Mouse (Mus musculus): ENCODE measurements around the gene Plekho2. TPM values are rescaled to one million over a fixed set of nuclear protein-coding genes. Genes with fewer than 3 reads are reported as not detected.
A peak's percentile ranks its signal among the peaks of the same experiment; 100 is the strongest.

The Plekho2 gene
- 10.0 and 10.6 TPM in 2 replicates for polyA plus RNA-seq (2016; fragmentation: Nextera tagmentation; extraction: Ambion mirVana)

GRCm38 (mm10) chr9:65579781-65580371 lies at the start of gene Plekho2:
Plekho2 (minus strand) TSS chr9:65580040.
- H3K9me3 ChIP-seq: no peaks in the 10 kb centered on the region
- WGBS: under 1% methylated on average over 42 of the region's 45 CpGs
- no peaks in the 10 kb centered on the region for H3K27me3 ChIP-seq
- H3K36me3 ChIP-seq: no peaks in the 10 kb centered on the region
- peak within 1 kb of the TSS; percentile 66 for H3K4me2 ChIP-seq (replicated peaks)
- H3K4me1 ChIP-seq: peaks cover 42% of the 10 kb centered on the region
- peak within 1 kb of the TSS; percentile 65 for H3K9ac ChIP-seq (replicated peaks)
- peak within 1 kb of the TSS; percentile 79 for H3K27ac ChIP-seq (replicated peaks)
- H3K4me3 ChIP-seq: peak within 1 kb of the TSS; percentile 58
- peak; percentile 93 for ATAC-seq (ENCODE audit: low FRiP score, low read depth)

DNA sequence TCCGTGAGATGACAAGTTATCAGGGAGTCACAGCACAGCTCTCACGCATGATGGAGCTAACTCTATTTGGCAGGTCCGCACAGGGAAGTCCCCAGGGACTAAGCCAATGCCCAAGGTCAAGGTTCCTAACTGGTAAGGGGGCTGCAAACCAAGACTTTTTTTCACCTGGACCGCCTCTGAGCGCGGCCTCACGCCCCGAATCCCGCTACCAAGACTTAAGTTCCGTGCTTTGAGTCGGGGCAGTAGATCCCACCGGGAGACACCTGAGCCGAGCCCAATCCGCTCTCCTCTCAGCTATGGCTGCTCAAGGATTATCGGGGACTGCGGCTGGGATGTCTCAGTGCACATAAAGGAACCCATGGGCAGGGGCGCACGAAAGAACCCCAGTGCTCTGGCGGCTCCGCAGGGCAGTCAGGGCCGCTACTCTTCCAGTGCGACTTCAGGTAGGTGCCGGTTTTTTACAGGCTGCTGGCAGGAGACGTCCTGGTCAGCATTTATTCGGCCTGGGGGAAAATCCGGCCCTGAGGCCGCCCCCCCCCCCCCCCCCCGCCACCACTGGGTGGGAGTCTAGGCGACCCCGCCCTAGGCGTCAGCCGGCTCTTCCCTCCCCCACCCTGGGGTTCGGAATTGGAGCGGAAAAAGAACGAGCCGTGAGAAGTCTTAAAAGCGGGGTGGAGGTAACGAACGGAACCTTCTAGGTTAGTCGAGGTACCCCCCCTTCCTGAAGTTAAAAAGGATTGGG lies 49.4 kb upstream of the Plekho2 start, which contains the start of gene Rbpms2:
Rbpms2 (plus strand) TSS at position 624 of the 742 bp plus-strand sequence.
- peak within 1 kb of the TSS; percentile 57 for H3K4me3 ChIP-seq
- H3K27ac ChIP-seq (replicated peaks): no peak within 1 kb of the TSS
- peak within 1 kb of the TSS; percentile 93 for H3K4me2 ChIP-seq (replicated peaks)
- H3K4me1 ChIP-seq: peaks cover 18% of the 10 kb centered on the region
- no peaks in the 10 kb centered on the region for H3K36me3 ChIP-seq
- H3K27me3 ChIP-seq: peaks cover 74% of the 10 kb centered on the region
- peak within 1 kb of the TSS; percentile 70 for H3K9ac ChIP-seq (replicated peaks)
- WGBS: 2% methylated on average over 39 of the region's 40 CpGs
- ATAC-seq (ENCODE audit: low FRiP score, low read depth): no peak
- no peaks in the 10 kb centered on the region for H3K9me3 ChIP-seq

DNA sequence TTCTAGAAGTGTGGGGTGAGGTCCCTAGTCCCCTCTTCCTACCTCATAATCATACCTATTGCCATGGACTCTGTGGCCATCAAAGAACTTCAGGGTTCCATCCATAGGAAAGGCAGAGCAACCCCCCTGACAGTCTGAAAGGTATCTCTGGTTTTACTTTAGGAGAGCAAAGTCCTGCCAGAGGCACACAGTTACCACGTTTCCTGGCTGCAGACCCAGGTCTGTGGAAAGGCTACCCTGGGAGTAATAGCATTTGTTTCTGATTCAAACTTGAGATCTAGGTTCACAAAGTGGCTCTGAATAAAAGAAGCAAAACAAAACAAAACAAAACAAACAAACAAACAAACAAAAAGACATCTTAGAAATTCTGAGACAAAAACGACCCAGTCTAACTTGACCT lies 44.4 kb upstream of the Plekho2 start:
- Histone ChIP-seq H3K27me3 (peaks cover 30% of the 10 kb centered on the region), H3K4me2 (replicated peaks) (no peak overlapping the region), H3K9ac (replicated peaks) (no peak overlapping the region), H3K9me3 (no peaks in the 10 kb centered on the region), H3K4me3 (no peak overlapping the region), H3K27ac (replicated peaks) (no peak overlapping the region), H3K4me1 (peaks cover 4% of the 10 kb centered on the region), H3K36me3 (no peaks in the 10 kb centered on the region)
- no peak for ATAC-seq (ENCODE audit: low FRiP score, low read depth)
- 71% methylated on average over 2 of the region's 2 CpGs for WGBS

DNA sequence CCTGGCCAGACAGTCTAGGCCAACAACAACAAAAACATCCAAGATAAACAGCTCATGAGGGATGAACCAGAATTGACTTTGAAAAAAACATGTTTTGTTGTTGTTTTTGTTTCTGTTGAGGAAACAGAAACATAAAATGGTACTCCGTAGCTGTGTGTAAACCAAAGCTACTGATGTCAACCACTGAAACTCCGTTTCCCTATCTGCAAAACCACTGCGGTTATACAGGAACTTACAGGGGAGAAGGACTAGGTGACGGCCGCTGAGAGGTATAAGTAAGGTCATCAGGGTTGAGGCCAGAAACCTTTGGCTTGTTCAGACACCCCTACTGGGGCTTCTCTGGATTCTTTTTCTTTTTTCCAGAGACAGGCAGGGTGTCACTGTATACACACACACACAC lies 43.0 kb upstream of the Plekho2 start:
- H3K4me2 ChIP-seq (replicated peaks): no peak overlapping the region
- no peaks in the 10 kb centered on the region for H3K36me3 ChIP-seq
- no peak for ATAC-seq (ENCODE audit: low FRiP score, low read depth)
- H3K9ac ChIP-seq (replicated peaks): no peak overlapping the region
- no peak overlapping the region for H3K4me3 ChIP-seq
- no peak overlapping the region for H3K27ac ChIP-seq (replicated peaks)
- no peaks in the 10 kb centered on the region for H3K9me3 ChIP-seq
- H3K4me1 ChIP-seq: no peaks in the 10 kb centered on the region
- H3K27me3 ChIP-seq: peaks cover 18% of the 10 kb centered on the region
- WGBS: 88% methylated on average over 5 of the region's 5 CpGs

- Histone ChIP-seq H3K9me3 (no peaks in the 10 kb centered on the region), H3K4me2 (replicated peaks) (no peak overlapping the region), H3K9ac (replicated peaks) (no peak overlapping the region), H3K27ac (replicated peaks) (no peak overlapping the region), H3K4me3 (no peak overlapping the region), H3K27me3 (peaks cover 9% of the 10 kb centered on the region), H3K4me1 (no peaks in the 10 kb centered on the region), H3K36me3 (no peaks in the 10 kb centered on the region)
- no peak for ATAC-seq (ENCODE audit: low FRiP score, low read depth)
- WGBS: 90% methylated on average over 2 of the region's 2 CpGs
Measured at GRCm38 (mm10) chr9:65621666-65622065, 41.8 kb upstream of the Plekho2 start.

GRCm38 (mm10) chr9:65621196-65621595 lies 41.4 kb upstream of the Plekho2 start:
- H3K4me1 ChIP-seq: no peaks in the 10 kb centered on the region

GRCm38 (mm10) chr9:65619311-65619710 lies 39.5 kb upstream of the Plekho2 start:
- Histone ChIP-seq H3K4me1 (no peaks in the 10 kb centered on the region), H3K4me3 (no peak overlapping the region), H3K9me3 (no peaks in the 10 kb centered on the region), H3K36me3 (no peaks in the 10 kb centered on the region), H3K4me2 (replicated peaks) (no peak overlapping the region), H3K27me3 (no peaks in the 10 kb centered on the region), H3K27ac (replicated peaks) (no peak overlapping the region), H3K9ac (replicated peaks) (no peak overlapping the region)
- WGBS: 68% methylated on average over 3 of the region's 3 CpGs
- ATAC-seq (ENCODE audit: low FRiP score, low read depth): no peak

More at GRCm38 (mm10) chr9:65621196-65621595, 41.4 kb upstream of the Plekho2 start:
- no peak for ATAC-seq (ENCODE audit: low FRiP score, low read depth)
- no peak overlapping the region for H3K9ac ChIP-seq (replicated peaks)
- H3K9me3 ChIP-seq: no peaks in the 10 kb centered on the region
- no peak overlapping the region for H3K4me2 ChIP-seq (replicated peaks)
- H3K4me3 ChIP-seq: no peak overlapping the region
- H3K27ac ChIP-seq (replicated peaks): no peak overlapping the region
- WGBS: 89% methylated on average over 4 of the region's 4 CpGs
- no peaks in the 10 kb centered on the region for H3K36me3 ChIP-seq
- peaks cover 6% of the 10 kb centered on the region for H3K27me3 ChIP-seq

DNA sequence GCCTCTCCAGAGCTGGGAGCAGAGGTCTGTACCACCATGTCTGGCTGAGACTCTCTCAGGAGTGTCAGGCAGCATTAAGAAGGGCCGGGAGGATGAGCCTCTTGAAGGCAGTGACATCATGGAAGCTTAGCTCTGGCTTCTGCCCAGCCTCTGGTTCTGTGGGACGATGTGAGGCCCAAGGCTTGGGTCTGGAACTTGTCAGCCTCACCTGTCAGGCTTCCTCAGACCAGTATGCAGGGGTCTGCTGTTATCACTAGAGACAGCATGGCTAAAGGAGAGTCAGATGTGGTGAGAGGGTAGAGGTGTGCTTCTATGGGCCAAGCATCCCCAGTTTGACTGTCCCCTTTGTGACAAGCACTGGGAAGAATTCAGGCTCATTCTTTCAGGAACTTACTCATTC lies 33.3 kb upstream of the Plekho2 start:
- 64% methylated on average over 2 of the region's 2 CpGs for WGBS
- no peak overlapping the region for H3K4me2 ChIP-seq (replicated peaks)
- H3K27ac ChIP-seq (replicated peaks): no peak overlapping the region
- H3K4me3 ChIP-seq: no peak overlapping the region
- no peaks in the 10 kb centered on the region for H3K36me3 ChIP-seq
- no peak for ATAC-seq (ENCODE audit: low FRiP score, low read depth)
- no peaks in the 10 kb centered on the region for H3K4me1 ChIP-seq
- H3K27me3 ChIP-seq: 0 out of 2 replicates have a peak, but pooled peaks cover 2% of the 10 kb centered on the region
- no peaks in the 10 kb centered on the region for H3K9me3 ChIP-seq
- H3K9ac ChIP-seq (replicated peaks): no peak overlapping the region

DNA sequence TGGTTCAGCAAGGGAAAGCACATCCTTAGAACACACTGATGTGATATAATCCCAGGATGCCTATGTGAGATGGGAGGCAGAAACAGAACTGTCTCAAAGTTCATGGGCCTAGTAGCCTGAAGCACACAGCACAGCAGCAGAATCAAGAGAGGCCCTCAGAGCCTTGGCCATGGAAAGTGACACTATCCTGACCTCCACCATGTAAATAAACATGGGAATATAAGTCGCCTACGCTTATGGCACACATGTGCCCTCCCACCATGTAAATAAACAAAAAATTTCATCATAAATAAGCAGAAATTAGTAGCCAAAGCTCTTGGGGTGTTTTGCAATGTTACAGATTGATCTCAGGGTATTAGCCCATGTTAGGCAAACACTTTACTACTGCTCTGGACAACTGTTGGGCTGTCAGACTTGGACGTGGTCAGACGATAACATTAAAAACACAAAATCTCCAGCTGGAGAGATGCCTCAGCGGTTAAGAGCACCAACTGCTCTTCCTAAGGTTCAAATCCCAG lies 32.2 kb upstream of the Plekho2 start:
- Histone ChIP-seq H3K36me3 (no peaks in the 10 kb centered on the region), H3K4me3 (no peak overlapping the region), H3K27me3 (peaks cover 8% of the 10 kb centered on the region; the same call in 1 of the 2 replicates), H3K27ac (replicated peaks) (no peak overlapping the region), H3K9ac (replicated peaks) (no peak overlapping the region), H3K4me1 (no peaks in the 10 kb centered on the region), H3K9me3 (no peaks in the 10 kb centered on the region), H3K4me2 (replicated peaks) (no peak overlapping the region)
- no peak for ATAC-seq (ENCODE audit: low FRiP score, low read depth)
- 93% methylated on average over 5 of the region's 5 CpGs for WGBS

- Histone ChIP-seq H3K9ac (replicated peaks) (no peak overlapping the region), H3K36me3 (no peaks in the 10 kb centered on the region), H3K4me3 (no peak overlapping the region), H3K4me2 (replicated peaks) (no peak overlapping the region), H3K27ac (replicated peaks) (no peak overlapping the region), H3K27me3 (peaks cover 15% of the 10 kb centered on the region), H3K9me3 (no peaks in the 10 kb centered on the region), H3K4me1 (peaks cover 3% of the 10 kb centered on the region; the same call in 1 of the 2 replicates)
- no peak for ATAC-seq (ENCODE audit: low FRiP score, low read depth)
- WGBS: 42% methylated on average over 2 of the region's 2 CpGs
Measured at GRCm38 (mm10) chr9:65607120-65607519, 27.3 kb upstream of the Plekho2 start.

DNA sequence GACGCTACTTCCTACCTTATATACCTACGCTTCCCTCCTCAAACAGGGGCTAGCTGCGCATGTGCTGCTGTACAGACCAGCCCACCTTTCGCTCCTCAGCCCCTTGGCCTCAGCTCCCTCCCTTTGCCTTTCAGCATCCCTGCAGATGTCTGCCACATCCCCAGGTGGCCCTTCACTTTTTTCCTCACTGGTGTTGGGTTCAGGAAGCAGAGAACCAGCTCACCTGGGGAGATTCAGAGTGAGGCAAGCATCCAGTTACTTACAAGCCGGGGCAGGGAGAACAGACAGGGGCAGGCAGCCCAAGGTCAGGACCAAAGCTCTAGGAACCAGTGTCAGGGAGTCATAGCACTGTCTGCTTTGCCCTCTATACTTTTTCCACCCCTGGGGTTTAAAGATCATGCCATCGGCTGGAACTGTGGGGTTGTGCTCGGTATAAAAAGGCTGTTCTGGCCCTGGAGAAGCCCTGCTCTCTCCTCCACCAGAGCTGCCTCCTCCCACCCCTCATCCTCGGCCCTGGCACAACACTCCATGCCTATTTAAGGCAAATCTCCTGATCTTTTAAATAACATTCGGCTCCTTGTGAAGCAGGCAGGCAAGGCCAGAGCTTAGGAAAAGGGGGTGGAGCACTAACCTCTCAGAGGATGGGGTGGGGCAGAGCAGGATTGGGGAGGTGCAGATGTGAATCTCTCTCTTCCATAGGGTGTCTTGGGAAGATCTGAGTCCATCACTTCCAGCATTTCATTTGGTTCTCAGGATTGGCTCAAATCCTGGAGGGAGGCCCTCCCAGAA lies 26.7 kb upstream of the Plekho2 start:
- no peak overlapping the region for H3K27ac ChIP-seq (replicated peaks)

More for the DNA sequence above, 26.7 kb upstream of the Plekho2 start:
- no peaks in the 10 kb centered on the region for H3K36me3 ChIP-seq
- H3K4me2 ChIP-seq (replicated peaks): no peak overlapping the region
- no peak for ATAC-seq (ENCODE audit: low FRiP score, low read depth)
- H3K4me1 ChIP-seq: peaks cover 3% of the 10 kb centered on the region; the same call in 1 of the 2 replicates
- H3K9me3 ChIP-seq: no peaks in the 10 kb centered on the region
- H3K4me3 ChIP-seq: no peak overlapping the region
- 32% methylated on average over 9 of the region's 9 CpGs for WGBS
- peaks cover 15% of the 10 kb centered on the region for H3K27me3 ChIP-seq
- no peak overlapping the region for H3K9ac ChIP-seq (replicated peaks)
